Mouse (Mus musculus) heart, adult 18-20 months (tissue): Measurements from ENCODE around the gene Slc22a18. TPM values are rescaled to one million over a fixed set of nuclear protein-coding genes. Genes with fewer than 3 reads are reported as not detected.
A peak's percentile ranks its signal among the peaks of the same experiment; 100 is the strongest.

Source experiments
- DNase-seq, 2 experiments: peaks; one replicate each; pipeline ENCODE4 v3.0.0; 2021 to 2022; ENCODE audit warnings: mixed read lengths in 1 of 2
- long read RNA-seq, 2 experiments: library from polyadenylated mRNA; stranded (forward); transcript quantifications; one replicate each; pipeline ENCODE4 v2.0.0; 2021
- total RNA-seq, 2 experiments: library from RNA; stranded (reverse); gene quantifications; 2 replicates each; pipeline ENCODE4 v1.2.3; 2021

The Slc22a18 gene
- under 1 TPM; 0.50 to 0.87 TPM for total RNA-seq
- long read RNA-seq, experiment 1, result 0 reads
- long read RNA-seq, experiment 2, result 0 reads

DNA sequence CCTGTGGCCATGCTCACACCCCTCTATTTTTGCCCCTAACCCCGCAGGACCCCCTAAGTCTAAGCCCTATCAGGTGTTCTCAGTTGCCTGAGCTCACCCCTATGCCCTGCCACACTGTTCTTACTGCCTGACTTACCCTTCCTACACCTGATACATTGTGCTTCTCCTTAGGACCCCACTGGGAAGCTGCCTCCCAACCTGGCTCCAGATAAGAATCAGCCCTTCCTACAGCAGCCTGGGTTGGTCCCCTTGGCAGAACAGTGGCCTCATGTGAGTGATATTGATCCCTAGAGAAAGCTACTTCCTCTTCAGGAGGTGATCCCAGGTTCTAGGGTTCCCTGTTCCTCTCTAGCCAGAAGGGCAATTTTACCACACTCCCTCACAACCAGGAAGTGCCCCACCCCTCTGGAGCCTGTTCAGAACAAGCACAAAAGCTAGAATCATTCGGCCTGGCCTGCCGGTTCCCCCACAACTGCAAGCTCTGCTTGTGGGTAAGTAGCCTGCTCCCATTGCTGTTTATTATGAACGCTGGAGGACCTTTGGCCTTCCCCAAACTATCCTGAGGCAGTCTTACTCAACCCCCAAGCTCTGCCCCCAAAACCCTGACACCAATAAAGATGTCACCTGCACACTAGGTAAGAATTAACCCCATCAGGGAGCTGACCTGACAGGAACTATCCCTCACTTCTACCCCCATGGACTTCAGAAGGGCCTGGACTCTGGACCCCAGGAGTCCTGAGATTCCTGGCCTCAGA, at the start of gene Slc22a18:
Gene Slc22a18, plus strand, starts transcription at position 390 of the 755 bp plus-strand sequence.
- DNase-seq, result peak; percentile 64 to 74

DNA sequence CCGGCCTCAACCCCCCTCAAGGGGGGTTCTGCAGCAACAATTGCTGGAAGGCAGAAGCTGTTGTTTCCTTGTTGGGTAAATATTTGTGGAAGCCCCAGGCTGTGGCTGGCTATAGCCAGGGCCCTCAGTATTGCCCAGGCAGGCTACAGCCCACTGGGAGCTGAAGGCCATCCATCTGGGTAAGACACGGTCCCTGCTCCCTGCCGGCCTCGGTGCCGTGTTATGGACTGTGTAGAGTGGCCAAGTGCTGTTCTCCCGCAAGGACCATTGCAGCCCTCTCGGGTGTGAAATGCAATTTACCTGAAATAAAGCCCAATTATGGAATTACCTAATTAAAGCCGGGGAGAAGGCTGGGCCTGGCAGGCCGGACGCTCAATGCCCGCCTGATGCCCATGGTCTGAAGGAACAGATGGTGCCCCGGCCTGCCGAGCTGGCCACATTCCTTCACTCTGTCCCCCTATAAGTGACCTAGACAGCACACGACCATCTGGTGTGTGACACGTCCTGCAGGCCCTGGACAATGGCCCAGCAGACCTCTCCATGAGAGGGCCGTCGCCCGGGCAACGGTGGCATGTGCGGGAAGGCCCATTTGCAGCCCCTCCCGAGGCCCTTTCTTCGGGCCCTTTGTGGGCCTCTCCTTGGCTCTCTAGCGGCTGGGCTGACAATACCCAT, 45.3 kb upstream of the Slc22a18 start:
- DNase-seq, result no peak

DNA sequence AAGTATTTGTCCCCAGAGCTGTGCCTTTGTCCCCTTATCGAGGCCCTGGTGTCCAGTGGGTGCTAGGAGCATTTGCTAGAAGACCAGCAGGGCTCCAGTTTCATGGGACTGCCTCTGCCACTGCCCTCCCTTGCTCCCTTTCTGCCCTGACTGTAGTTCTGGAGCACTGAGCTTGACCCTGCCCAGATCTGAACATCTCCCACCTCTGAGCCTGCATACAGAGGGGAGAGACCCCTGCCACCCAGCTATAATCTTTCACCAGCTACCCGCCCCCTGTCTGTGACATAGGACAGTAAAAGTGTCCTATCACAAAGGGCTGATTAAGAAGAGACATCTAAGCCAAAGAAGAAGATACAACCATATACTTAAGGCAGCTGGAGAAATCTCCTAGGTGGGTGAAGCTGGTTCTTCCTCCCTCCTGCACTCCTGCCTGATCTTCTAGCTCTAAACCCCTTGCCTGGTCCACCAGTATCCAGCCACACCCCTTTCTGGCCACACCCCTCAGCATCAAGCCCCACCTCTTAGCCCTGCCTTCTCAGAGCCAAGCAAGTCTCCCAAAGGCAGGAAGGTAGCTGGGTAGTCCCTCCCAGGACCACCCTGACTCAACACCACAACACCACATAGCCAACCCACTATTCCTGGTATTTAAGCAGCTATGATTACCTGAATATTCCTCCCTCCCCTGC, 44.6 kb upstream of the Slc22a18 start:
- no peak for DNase-seq

DNA sequence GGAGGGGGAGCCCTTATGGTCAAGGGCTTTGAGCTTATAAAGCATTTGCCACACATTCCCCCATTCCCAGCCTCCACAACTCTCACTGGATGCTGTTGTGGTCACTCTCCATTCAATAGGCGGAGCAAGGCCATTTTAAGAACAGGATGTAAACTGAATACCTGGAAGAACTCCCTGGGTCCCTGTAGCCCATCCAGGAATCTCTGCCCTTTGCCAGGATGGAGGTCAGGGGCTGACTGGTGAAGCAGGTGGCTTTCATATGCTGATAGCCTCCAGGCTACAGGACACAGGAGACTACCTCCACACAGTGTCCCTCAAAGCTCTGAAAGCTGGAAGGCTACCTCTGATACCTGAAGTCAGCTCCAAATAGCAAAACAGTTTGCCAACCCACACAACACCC, 40.9 kb upstream of the Slc22a18 start:
- DNase-seq, result peak in 1 of 2 experiments; percentile 32

DNA sequence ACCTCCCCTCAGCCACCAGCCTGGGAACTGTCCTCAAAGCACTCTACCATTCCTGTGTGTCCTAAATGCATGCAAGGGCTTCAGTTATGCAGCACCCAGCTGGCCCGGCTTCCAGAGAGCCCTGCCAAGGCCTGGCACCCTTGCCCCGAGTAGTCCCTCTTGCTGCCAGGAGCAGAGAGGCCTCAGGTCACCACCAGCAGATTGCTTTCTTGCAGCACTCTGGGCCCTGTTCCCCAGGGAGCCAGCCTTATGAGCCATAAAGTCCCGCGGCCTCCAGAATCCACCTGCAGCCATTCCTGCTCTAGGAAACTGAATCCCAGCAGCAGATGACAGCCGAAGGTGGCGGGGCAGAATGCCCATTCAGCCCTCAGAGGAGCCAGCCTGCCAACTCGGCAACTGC, 40.2 kb upstream of the Slc22a18 start:
- peak; percentile 74 to 84 for DNase-seq

DNA sequence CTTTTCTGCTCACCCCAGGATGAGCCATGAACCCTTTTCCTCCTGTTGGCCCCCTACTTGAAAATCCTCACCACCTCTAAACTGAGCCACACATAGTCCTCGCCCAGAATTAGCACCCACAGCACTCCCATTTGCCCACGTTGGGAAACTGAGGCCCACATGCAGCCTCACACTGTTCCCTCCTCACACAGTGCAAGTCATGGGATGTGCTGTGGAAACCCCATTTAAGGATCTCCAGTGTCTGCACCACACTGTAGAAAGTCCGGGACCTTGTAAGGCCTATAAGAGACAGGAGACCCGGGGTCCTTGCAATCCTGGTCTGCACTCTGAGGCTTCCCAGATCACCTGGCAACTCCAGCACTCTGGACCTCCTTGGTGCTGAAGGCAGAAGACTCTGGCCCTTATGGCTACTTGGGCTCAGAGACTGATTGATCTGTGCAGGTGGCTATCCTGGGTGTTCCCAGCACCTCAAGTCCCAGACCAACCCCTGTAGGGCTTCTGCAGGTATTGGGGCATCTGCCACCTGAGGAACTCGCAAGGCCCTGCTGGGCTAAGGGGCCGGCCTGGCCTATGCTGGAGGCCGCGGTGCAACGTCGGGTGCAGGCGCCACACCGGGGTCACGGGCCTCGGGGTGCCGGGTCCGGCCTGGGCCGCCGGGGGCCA, 36.2 kb upstream of the Slc22a18 start:
- DNase-seq, result no peak

DNA sequence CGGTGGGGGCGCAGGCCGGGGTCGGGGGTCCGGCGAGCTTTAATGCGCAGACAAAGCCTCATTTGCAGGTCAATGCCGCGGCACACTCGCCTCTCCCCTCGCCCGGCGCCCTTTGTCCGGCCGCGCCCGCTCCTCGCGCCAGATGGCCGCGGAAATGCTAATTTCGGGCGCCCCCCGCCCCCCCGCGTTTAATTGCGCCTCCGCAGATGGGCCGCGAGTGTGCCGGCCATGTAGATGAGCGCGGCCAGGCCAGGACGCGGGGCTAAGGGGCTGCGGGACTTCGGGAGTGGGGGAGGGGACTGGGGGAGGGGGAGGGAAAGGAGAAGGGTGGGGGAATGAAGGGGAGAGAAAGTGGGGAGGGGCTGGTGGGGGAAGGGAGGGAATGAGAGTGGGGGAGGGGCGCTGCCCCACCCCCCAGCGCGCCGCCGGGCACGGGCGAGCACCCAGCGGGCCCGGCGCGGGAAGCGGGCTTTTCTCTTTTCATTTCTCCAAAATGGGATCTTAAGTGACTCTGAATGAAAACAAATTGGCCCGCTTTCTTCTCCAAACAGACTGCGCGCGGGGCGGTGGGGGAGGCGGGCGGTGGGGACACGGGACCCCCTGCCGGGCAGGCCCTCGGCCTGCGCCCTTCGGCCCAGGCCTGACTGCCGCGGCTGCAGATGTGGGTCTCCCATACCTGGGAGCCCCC, 35.5 kb upstream of the Slc22a18 start:
- DNase-seq, result no peak

DNA sequence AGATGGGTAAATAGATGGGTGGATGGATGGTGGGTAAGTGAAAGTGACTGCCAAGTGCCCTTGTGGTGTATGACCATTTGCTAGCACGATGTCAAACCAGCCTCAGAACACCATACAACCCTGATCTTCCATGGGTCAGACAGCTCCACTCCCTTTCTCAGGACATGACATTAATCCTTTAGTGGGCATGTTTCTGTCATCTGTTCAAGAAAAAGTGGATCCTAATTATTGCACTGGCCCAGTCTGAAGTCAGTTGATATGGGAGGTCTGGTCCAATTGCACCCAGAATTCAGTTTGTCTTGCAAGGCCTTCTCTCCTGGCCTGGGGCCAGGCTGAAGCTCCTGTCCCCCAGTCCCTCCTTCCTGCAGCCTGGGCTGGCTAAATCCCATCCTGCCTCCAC, 34.6 kb upstream of the Slc22a18 start:
- DNase-seq, result no peak

DNA sequence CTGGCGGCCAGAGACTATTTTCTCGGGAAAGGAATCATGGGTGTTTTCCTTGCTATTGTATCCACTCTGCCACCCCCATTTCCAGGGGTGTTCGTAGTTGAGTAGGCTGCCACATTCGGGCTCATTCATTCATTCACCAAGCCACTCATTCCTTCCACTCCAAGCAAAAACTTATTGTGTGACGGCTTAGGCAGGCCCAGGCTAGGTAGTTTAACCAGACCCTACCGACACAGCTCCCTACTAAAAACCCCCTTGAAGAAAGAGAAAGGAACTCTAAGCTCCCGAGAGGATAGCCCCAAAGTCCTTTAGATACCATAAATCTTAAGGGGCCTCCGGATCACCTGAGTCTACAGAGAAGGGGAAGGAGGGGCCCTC, 29.0 kb upstream of the Slc22a18 start:
- no peak for DNase-seq

DNA sequence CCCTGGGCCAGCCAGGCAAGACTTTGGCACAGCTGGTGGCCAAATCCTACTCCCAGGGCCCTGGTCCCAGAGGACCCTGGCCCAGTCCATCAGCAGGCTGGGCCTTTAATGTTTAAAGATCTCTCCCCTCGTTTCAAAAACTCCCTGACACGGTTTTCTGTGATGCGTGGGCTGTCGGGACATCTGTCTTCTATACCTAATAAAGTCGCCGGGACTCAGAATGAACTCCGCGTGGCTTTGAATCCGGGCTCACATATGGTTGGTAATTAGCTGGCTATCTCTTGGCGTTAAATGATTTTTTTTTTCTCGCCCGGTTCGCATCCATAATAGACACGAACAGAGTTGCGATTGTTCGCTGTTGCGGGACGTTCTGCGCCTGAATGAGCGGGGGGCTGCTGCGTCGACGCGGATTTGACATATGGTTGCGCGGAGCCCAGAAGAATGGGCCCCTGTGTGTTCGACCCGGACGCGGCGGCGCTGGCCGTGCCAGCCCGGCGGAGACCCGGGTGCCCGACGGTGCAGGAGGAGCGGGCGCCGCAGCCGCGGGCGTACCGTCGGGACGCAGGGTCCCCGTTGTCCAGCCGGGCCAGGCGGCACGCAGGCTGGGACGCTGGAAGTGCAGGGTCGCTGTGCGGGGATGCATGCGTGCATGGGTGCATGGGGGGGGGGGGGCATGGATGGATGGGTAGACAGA, 28.4 kb upstream of the Slc22a18 start:
- no peak for DNase-seq

DNA sequence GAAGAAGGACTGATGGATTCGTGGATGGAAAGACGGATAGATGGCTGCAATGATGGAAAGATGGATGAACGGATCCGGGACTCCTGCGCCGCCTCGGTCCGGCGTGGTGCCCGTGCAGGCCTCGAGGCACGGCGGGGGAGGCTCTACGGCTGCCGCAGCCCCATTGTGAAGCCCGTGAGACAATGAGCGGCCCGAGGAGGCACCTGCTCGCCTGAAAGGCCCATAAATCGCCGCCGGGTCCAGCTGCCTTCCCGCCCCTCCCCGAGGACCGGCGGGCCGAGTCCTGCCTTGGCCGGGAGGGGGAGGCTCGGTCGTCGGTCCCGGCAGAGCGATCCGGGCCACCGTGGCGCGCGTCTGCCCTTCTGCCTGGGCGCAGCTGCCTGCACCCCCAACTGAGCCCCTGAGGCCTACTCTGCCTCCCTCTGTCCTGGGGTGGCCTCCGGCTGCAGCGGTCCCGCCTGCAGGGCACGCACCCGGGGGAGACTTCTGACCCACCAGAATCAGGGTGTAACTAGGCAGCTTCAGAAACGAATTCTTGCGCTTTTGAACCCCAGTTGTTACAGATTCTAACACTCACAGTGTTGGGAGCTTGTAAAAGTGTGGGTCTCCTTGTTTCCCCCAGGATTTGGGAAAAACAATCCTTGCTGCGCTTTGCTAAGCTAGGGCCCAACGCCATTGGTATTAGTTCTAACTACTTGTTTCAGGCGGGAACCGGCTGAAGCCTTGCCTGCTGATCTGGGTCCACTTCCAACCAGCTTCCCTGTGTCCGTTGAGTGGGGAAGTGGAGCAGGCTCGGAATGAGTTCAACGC, 27.7 kb upstream of the Slc22a18 start:
- DNase-seq, result no peak

DNA sequence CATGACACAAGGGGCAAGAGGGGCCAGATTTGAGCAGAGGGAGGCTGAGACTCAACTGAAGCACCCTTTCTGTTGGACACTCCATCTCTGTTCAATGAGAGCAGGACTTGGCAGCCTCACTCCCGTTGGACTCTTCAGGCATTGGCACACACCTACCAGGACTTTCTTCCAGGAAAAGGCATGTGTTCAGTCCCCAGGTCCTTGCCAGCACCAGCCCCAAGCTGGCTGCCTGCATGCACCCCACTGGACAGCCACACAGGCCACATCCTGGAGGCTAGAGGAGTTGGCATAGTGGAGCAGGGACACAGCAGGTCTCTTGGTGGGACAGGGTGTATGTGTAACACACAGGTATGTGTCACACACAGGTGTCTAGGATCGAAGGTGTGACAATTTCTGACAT, 26.4 kb upstream of the Slc22a18 start:
- peak; percentile 32 to 58 for DNase-seq

DNA sequence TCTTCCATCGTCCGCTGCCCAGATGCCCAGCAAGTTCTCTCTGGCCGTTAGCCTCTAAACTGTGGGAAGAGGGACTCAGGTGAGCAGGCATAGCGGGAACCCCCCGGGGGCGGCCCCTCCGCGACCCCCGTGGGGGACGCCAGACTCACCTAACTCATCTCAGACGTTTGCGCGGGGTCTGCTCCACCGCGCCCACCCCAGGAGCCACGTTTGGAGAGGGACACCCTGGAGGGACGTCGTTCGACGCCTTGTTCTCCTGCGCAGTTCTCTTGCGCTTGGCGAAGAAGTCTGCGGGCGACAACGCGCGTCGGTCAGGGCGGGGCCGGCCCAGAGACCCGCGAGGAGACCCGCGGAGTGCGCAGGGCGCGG, 14.6 kb upstream of the Slc22a18 start:
- peak; percentile 17 to 32 for DNase-seq

DNA sequence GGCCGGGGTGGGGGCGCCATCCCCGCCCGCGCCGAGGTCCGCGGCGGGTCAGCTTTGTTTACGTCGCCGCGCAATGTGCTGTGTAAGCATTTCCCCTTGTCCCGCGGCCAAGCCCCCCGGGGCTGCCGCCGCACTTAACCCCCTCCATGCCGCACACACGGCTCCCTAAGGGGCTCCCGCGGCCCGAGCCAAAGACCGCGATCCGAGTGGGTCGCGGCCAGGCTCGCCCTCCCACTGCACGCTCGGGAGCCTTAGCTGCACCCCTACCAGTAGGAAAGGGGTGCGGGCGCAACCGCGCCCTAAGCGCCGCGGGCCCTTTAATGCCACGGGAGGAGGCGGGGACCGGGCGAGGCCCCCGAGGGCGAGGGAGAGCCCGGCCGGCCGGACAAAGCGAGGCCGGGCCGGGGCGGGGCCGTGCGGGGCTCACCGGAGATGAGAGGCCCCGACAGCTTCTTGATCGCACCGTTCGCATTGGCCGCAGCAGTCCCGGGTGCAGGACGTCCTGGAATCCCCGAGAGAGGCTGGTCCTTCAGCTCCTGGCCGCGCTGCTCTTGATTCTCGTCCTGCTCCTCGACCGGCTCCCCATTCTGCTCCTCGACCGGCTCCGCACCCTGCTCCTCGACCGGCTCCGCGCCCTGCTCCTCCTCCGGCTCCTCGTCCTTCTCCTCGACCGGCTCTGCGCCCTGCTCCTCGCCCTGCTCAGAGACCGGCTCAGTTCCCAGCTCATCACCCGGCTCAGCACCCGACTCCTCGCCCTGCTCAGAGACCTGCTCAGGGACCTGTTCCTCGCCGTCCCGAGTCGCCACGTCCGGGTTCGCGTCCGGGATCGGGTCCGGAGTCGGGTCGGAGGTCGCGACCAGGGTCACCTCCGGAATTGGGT, 14.0 kb upstream of the Slc22a18 start:
- peak; percentile 69 to 80 for DNase-seq

DNA sequence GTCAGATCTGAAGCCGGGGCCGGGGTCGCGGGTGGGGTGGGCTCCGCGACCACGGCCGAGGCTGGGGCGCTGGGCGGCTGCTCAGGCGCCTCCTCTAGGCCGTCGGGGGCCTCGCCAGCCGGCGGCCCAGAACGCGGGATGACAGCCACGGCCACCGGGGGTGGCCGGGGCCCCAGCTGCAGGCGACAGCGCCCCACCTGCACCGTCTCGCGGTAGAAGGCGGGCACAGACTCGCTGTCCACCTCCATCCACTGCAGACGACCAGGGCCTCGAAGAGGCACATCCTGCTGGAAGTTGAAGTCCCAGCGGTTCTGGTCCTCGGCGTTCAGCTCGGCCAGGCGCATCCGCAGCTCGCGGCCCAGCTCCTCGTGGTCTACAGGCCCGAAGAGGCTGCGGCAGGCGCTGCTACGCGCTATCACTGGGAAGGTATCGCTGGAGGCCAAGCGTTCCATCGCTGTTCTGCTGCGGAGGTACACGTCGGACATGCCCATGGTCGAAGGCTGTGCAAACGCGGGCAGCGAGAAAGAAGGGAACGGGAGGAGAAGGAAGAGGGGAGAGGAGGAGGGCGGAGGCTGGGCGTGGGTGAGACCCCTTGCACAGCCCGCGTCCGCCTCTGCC, 13.2 kb upstream of the Slc22a18 start:
- no peak for DNase-seq

DNA sequence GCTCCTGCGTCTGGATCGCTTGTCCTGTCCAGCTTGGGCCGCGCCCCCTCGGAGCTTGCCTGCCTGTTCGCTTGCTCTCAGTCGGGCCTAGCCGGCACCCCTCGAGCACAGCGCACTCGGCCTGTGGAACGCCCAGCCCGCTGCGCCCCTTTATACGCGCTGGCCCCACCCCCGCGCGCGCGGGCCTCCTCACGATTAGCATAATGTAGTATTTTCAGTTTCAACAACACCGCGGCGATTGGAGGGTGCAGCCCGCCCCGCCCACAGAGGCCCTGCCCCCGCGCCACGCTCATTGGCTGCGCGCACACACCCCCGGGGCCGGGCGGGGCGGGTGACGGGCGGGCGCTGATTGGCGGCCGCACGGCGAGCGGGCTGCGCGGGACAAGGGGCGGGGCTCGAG, 12.7 kb upstream of the Slc22a18 start, which contains the start of gene Cdkn1c:
Gene Cdkn1c, minus strand, starts transcription at position 177 of the 400 bp plus-strand sequence.
- peak; percentile 90 to 96 for DNase-seq

DNA sequence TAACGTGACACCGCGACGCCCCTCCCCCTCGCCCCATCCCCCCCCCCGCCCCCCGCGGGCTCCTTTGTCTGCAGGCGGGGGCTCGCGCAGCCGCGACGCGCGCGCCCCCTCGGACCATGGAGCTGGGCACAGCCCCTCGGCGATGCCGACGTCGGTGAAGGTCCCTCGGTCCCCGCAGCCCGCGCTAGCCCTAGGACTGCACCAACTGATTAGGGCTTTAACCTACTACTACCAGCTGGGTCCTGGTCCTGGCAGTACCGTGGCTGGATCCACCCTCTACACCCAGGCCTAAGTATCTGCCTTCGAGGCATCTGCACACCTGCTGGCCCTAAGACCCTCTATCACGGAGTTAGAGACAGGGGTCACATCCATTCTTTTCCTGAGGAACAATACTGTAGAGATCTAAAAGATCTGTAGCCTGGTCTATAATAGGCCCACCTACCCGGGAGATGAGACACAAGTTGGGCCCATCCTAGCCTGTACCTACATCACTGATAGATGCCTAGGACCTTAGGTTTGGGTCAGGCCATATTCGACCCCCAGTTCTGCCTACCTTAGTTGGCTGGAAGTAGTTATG, 12.2 kb upstream of the Slc22a18 start:
- peak in 1 of 2 experiments; percentile 47 for DNase-seq

DNA sequence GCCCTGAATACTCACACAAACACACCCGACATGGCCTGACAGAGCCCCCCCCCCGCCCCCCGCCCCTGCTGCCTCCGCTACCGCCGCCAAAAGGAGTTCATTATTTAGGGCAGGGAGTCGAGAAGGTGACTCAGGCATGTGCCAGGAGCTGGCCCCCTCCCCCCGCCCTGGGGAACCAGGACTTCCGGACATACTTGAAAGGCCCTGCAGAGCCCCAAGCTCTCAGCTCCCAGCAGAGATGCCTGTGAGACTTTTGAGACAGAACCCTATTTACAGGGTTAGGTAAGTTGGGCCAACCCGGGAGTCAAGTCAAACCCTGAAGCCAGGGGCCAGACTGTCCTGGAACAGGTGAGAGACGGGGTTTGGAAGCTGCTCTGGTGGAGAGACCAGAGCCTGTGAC, 11.6 kb upstream of the Slc22a18 start:
- no peak for DNase-seq

DNA sequence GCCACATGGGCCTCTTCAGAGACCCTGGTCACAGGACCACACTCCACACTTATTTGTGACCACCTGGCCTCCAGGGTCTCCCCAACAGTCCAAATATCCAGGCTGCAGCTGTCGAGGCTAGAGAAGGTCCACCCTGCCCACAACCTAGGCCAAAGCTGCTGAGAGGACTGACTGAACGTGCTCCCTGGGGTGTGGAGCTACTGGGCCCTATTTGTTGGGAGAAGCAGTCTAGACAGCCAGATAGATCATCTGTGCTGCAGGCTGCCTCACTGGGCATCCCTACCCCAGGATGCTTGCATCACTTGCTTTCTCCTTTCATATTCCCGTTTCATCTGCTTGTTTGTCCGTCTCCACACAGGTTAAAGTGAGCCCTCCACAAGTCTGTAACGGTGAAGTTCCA, 11.0 kb upstream of the Slc22a18 start:
- no peak for DNase-seq
